Mouse (Mus musculus) bone marrow, adult 2 months (tissue): ENCODE results near the gene Dusp1. TPM values are rescaled to one million over a fixed set of nuclear protein-coding genes. Genes with fewer than 3 reads are reported as not detected.

ENCODE experiments used
- H3K27ac ChIP-seq: fragments of 200-500 bp; 2 replicates; pipeline ENCODE4 v1.5.1; 2012; ENCODE audit warnings: low read depth, mild to moderate bottlenecking, control low read depth, inconsistent platforms, low read length; ENCODE audit not compliant: control insufficient read depth, poor library complexity, insufficient read depth
- H3K4me1 ChIP-seq: fragments of 200-500 bp; 2 replicates; pipeline ENCODE4 v1.6.1; 2011; ENCODE audit warnings: low read length; ENCODE audit not compliant: control insufficient read depth, insufficient read depth
- H3K4me3 ChIP-seq: fragments of 200-500 bp; replicated peaks from 2 replicates; pipeline ENCODE3; 2011; ENCODE audit warnings: mild to moderate bottlenecking, low read depth, low read length, control low read depth; ENCODE audit not compliant: control insufficient read depth
- CTCF ChIP-seq: fragments of 200-500 bp; IDR thresholded peaks from 2 replicates; pipeline ENCODE4 v1.5.1; 2011; ENCODE audit warnings: low read length, control low read depth; ENCODE audit not compliant: control insufficient read depth, insufficient read depth
- POLR2A ChIP-seq: fragments of 200-500 bp; IDR thresholded peaks from 2 replicates; pipeline ENCODE4 v1.6.1; 2011; ENCODE audit warnings: low read depth, mild to moderate bottlenecking, control low read depth, low read length, borderline replicate concordance; ENCODE audit not compliant: control insufficient read depth
- WGBS: fragments of 180-500 bp; shearing (Covaris S2); methylation state at CpG from one replicate; pipeline ENCODE4 v1.1.7; 2018; 5-methylcytosine and 5-hydroxymethylcytosine counted together
- polyA plus RNA-seq: library from polyadenylated mRNA; stranded (reverse); fragments of >200 nt; gene quantifications from 2 replicates; pipeline ENCODE4 v1.2.4, GENCODE M21; 2011; ENCODE audit warnings: low replicate concordance; ENCODE audit not compliant: missing spikeins, insufficient read depth, insufficient read length

The Dusp1 gene
- polyA plus RNA-seq, 1 experiment, result 37.7 TPM

- no peak overlapping the region for H3K27ac ChIP-seq
- TF ChIP-seq POLR2A (no peak), CTCF (no peak)
- H3K4me3 ChIP-seq, result no peak overlapping the region
- no peaks in the 10 kb centered on the region; the same call in 1 of the 2 replicates for H3K4me1 ChIP-seq
- WGBS, result 42% methylated on average over 5 of the region's 5 CpGs
These were observed 13.4 kb downstream of the Dusp1 start for GRCm38 (mm10) chr17:26548566-26548965.

GRCm38 (mm10) chr17:26547771-26548170 lies 14.2 kb downstream of the Dusp1 start:
- H3K4me3 ChIP-seq, result no peak overlapping the region
- TF ChIP-seq CTCF (no peak), POLR2A (no peak)
- no peaks in the 10 kb centered on the region; the same call in 1 of the 2 replicates for H3K4me1 ChIP-seq
- no peak overlapping the region for H3K27ac ChIP-seq
- WGBS, result 18% methylated on average over 7 of the region's 7 CpGs

GRCm38 (mm10) chr17:26544319-26544963 lies 17.5 kb downstream of the Dusp1 start:
- Histone ChIP-seq H3K27ac (no peak overlapping the region), H3K4me1 (no peaks in the 10 kb centered on the region; the same call in 1 of the 2 replicates), H3K4me3 (no peak overlapping the region)
- no peak for TF ChIP-seq CTCF
- TF ChIP-seq POLR2A, result no peak
- 25% methylated on average over 8 of the region's 8 CpGs for WGBS

GRCm38 (mm10) chr17:26540083-26540482 lies 21.8 kb downstream of the Dusp1 start:
- Histone ChIP-seq H3K4me3 (no peak overlapping the region), H3K27ac (no peak overlapping the region), H3K4me1 (peaks cover 2% of the 10 kb centered on the region)
- WGBS, result 85% methylated on average over 5 of the region's 5 CpGs
- TF ChIP-seq POLR2A, result no peak
- no peak for TF ChIP-seq CTCF

GRCm38 (mm10) chr17:26537722-26538471 lies 24.0 kb downstream of the Dusp1 start:
- TF ChIP-seq POLR2A (no peak), CTCF (no peak)
- H3K4me1 ChIP-seq, result peaks cover 6% of the 10 kb centered on the region
- H3K4me3 ChIP-seq, result no peak overlapping the region
- WGBS, result 22% methylated on average over 6 of the region's 6 CpGs
- H3K27ac ChIP-seq, result peak overlapping the region; percentile 31; the same call in 1 of the 2 replicates

GRCm38 (mm10) chr17:26535251-26536136 lies 26.4 kb downstream of the Dusp1 start:
- peak overlapping the region; percentile 93 for H3K27ac ChIP-seq
- no peak overlapping the region for H3K4me3 ChIP-seq
- 16% methylated on average over 7 of the region's 7 CpGs for WGBS
- TF ChIP-seq CTCF (no peak), POLR2A (no peak)
- peaks cover 13% of the 10 kb centered on the region for H3K4me1 ChIP-seq

GRCm38 (mm10) chr17:26534695-26535094 lies 27.2 kb downstream of the Dusp1 start:
- H3K27ac ChIP-seq, result peak overlapping the region; percentile 93
- TF ChIP-seq POLR2A, result no peak
- TF ChIP-seq CTCF, result no peak

More at GRCm38 (mm10) chr17:26534695-26535094, 27.2 kb downstream of the Dusp1 start:
- no peak overlapping the region for H3K4me3 ChIP-seq
- H3K4me1 ChIP-seq, result peaks cover 13% of the 10 kb centered on the region
- 66% methylated on average over 5 of the region's 5 CpGs for WGBS
